Mouse (Mus musculus) neural tube, embryonic 14.5 days (tissue): Measurements from ENCODE around the gene Gm8660. TPM values are rescaled to one million over a fixed set of nuclear protein-coding genes. Genes with fewer than 3 reads are reported as not detected.
"Not testable (repeated sequence)": the region's sequence is repeated elsewhere in the genome, so short reads cannot be mapped to it uniquely, and the experiment has no call there.

Source experiments
- ATAC-seq: fragments of 200-750 bp; cut with Nextera tagmentation; 2 replicates; pipeline ENCODE4 v1.8.0; 2017; ENCODE audit warnings: low read depth, mild to moderate bottlenecking, moderate TSS enrichment, moderate library complexity
- H3K27ac ChIP-seq: fragments of 300-500 bp; sonication (generic); 2 replicates; pipeline ENCODE4 v1.5.1; 2014; ENCODE audit warnings: low read depth, mild to moderate bottlenecking, control low read depth, low read length, moderate library complexity, mixed read lengths
- H3K27me3 ChIP-seq: fragments of 300-500 bp; sonication (generic); 2 replicates; pipeline ENCODE4 v1.6.1; 2014; ENCODE audit warnings: low read length; ENCODE audit not compliant: control insufficient read depth, insufficient read depth
- H3K36me3 ChIP-seq: fragments of 300-500 bp; sonication (generic); 2 replicates; pipeline ENCODE4 v1.6.1; 2014; ENCODE audit warnings: low read length, mixed read lengths; ENCODE audit not compliant: control insufficient read depth, insufficient read depth
- H3K4me1 ChIP-seq: fragments of 300-500 bp; sonication (generic); 2 replicates; pipeline ENCODE4 v1.6.1; 2014; ENCODE audit warnings: low read length; ENCODE audit not compliant: control insufficient read depth, insufficient read depth
- H3K4me2 ChIP-seq: fragments of 300-500 bp; sonication (generic); 2 replicates; pipeline ENCODE4 v1.6.1; 2014; ENCODE audit warnings: mild to moderate bottlenecking, low read depth, low read length, control low read depth
- H3K4me3 ChIP-seq: fragments of 300-500 bp; sonication (generic); 2 replicates; pipeline ENCODE4 v1.5.1; 2014; ENCODE audit warnings: low read depth, low read length, control low read depth, mixed read lengths
- H3K9ac ChIP-seq: fragments of 300-500 bp; sonication (generic); replicated peaks from 2 replicates; pipeline ENCODE4 v1.6.1; 2014; ENCODE audit warnings: low read depth, mild to moderate bottlenecking, control low read depth, low read length, mixed read lengths
- H3K9me3 ChIP-seq: fragments of 300-500 bp; sonication (generic); 2 replicates; pipeline ENCODE4 v1.6.1; 2016; ENCODE audit warnings: low read length; ENCODE audit not compliant: control insufficient read depth
- WGBS: fragments of 180-500 bp; shearing (Covaris S2); extraction: QIAGEN DNeasy Blood & Tissue Kit; methylation state at CpG from one replicate; pipeline ENCODE4 v1.1.7; 2014; 5-methylcytosine and 5-hydroxymethylcytosine counted together
- polyA plus RNA-seq: library from polyadenylated mRNA; unstranded; fragments of >200 nt; fragmentation: Nextera tagmentation; extraction: Ambion mirVana; gene quantifications from 2 replicates; pipeline ENCODE4 v1.2.1, GENCODE M21; 2014

Gm8660 gene
- not detected in 2 replicates for polyA plus RNA-seq

GRCm38 (mm10) chr7:22370939-22371338, at the start of gene Gm8660:
Gm8660 (minus strand) TSS chr7:22371039.
- not testable (repeated sequence) for H3K4me3 ChIP-seq, ATAC-seq, H3K9ac ChIP-seq, H3K9me3 ChIP-seq, H3K27ac ChIP-seq, H3K4me2 ChIP-seq, H3K27me3 ChIP-seq, H3K4me1 ChIP-seq, H3K36me3 ChIP-seq
- no CpG with 5 or more reads among the region's 1 CpGs for WGBS

- not testable (repeated sequence) for H3K4me3 ChIP-seq, ATAC-seq, H3K4me2 ChIP-seq, H3K9ac ChIP-seq, H3K4me1 ChIP-seq, H3K36me3 ChIP-seq, H3K9me3 ChIP-seq, H3K27ac ChIP-seq, H3K27me3 ChIP-seq
- WGBS: no CpG with 5 or more reads among the region's 3 CpGs
Measured at GRCm38 (mm10) chr7:22413283-22413682, 42.4 kb upstream of the Gm8660 start, which contains the start of gene Vmn1r148. Vmn1r148 (plus strand) TSS chr7:22413583.

GRCm38 (mm10) chr7:22329617-22330016, 41.2 kb downstream of the Gm8660 start, which contains the start of gene Gm4187:
Gm4187 (minus strand) TSS chr7:22329717.
- no CpG with 5 or more reads among the region's 2 CpGs for WGBS
- not testable (repeated sequence) for H3K9ac ChIP-seq

More at GRCm38 (mm10) chr7:22329617-22330016, 41.2 kb downstream of the Gm8660 start, which contains the start of gene Gm4187:
- not testable (repeated sequence) for H3K36me3 ChIP-seq, ATAC-seq, H3K4me1 ChIP-seq, H3K27ac ChIP-seq, H3K4me2 ChIP-seq, H3K9me3 ChIP-seq, H3K4me3 ChIP-seq, H3K27me3 ChIP-seq

Other genes with a start within 250 kb of the Gm8660 start
- not detected in 2 replicates for gene Gm10666, start 236.3 kb downstream of the Gm8660 start, polyA plus RNA-seq
- gene Vmn1r142, start 207.0 kb downstream of the Gm8660 start, polyA plus RNA-seq: not detected in 2 replicates
- gene Vmn1r143, start 181.7 kb downstream of the Gm8660 start, polyA plus RNA-seq: not detected in 2 replicates
- gene Gm8653, start 169.8 kb downstream of the Gm8660 start, polyA plus RNA-seq: not detected in 2 replicates
- gene Gm8453, start 141.6 kb downstream of the Gm8660 start, polyA plus RNA-seq: not detected in 2 replicates
- gene Gm4187, start 41.3 kb downstream of the Gm8660 start, polyA plus RNA-seq: not detected in 2 replicates
- gene Vmn1r148, start 42.5 kb upstream of the Gm8660 start, polyA plus RNA-seq: not detected in 2 replicates
- gene Vmn1r149, start 67.2 kb upstream of the Gm8660 start, polyA plus RNA-seq: not detected in 2 replicates
- not detected in 2 replicates for gene Gm10665, start 93.0 kb upstream of the Gm8660 start, polyA plus RNA-seq
- gene Vmn1r151, start 128.6 kb upstream of the Gm8660 start, polyA plus RNA-seq: not detected in 2 replicates
- not detected in 2 replicates for gene Vmn1r152, start 151.9 kb upstream of the Gm8660 start, polyA plus RNA-seq
- gene Gm8677, start 163.8 kb upstream of the Gm8660 start, polyA plus RNA-seq: not detected in 2 replicates
- not detected in 2 replicates for gene Gm4201, start 194.3 kb upstream of the Gm8660 start, polyA plus RNA-seq
- gene Gm4565, start 217.1 kb upstream of the Gm8660 start, polyA plus RNA-seq: not detected in 2 replicates